Mouse (Mus musculus) brain, embryonic 14.5 days (tissue): ENCODE results near the gene Ly6c2.
"Not testable (repeated sequence)": the region's sequence is repeated elsewhere in the genome, so short reads cannot be mapped to it uniquely, and the experiment has no call there.

ENCODE experiments used
- CTCF ChIP-seq: fragments of 200-500 bp; IDR thresholded peaks from 2 replicates; pipeline ENCODE4 v1.5.1; 2012; ENCODE audit warnings: inconsistent platforms, mild to moderate bottlenecking, moderate library complexity, borderline replicate concordance; ENCODE audit not compliant: insufficient read depth, insufficient read length; ENCODE audit errors: extremely low read depth
- POLR2A ChIP-seq: fragments of 200-500 bp; IDR thresholded peaks from 2 replicates; pipeline ENCODE4 v1.6.1; 2012; ENCODE audit warnings: mild to moderate bottlenecking, inconsistent platforms, borderline replicate concordance; ENCODE audit not compliant: poor library complexity, insufficient read depth, insufficient read length, severe bottlenecking; ENCODE audit errors: extremely low read depth

- not testable (repeated sequence) for TF ChIP-seq POLR2A, CTCF
Observed at GRCm38 (mm10) chr15:75137739-75138138, 26.0 kb upstream of the Ly6c2 start.
